Mouse (Mus musculus): Measurements from ENCODE around the gene Gm21987. TPM values are rescaled to one million over a fixed set of nuclear protein-coding genes. Genes with fewer than 3 reads are reported as not detected.

Gene Gm21987
- polyA plus RNA-seq, 1 experiment from 2014 or later = not detected

DNA sequence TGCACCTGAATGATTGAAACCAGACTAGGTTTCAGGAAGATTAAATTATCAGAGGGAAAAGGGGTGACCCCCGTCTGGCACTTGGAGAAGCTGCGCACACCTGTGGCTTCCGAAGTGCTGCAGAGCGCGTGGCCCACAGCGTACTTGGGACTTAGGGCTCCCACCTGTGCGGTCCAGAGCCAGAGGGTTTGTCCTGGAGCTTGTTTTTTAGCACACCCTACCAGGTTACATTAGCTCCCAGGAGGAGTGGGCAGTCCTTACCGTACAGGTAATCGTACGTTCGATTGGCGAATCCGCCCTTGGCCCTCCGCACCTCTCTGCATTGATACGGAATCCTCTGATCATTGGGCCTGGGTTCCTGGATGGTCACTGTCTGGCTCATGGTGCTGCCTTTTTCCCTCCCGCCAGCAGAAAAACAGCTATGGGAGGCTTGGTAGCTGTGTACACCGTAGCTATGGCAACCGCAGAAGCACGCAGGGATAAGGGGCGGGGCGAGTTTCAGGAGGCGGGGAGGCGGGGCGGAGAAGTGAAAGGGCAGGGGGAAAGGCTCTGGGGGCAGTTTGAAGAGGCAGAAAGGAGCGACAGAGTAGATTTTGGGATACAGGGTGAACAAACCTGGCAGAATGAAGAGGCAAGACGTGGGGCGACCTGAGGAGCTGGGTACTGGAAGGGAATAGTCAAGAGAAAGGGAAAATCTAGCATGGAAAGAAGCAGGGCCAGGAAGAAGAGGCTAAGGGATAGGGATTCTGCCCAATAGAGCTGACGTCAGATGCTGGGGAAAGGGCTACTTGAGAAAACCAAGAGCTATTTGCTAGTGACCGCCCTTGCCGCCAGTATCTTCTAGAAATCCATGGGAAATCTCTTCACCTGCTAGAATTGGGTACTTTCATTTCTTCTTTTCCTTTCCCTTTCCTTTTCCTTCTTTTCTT is 5.2 kb upstream of the Gm21987 start, which contains the start of gene Maats1:
TSS of gene Maats1 (minus strand) at position 748 of the 929 bp plus-strand sequence.
- Histone ChIP-seq H3K4me2 (ENCODE audit: low read depth) (peak within 1 kb of the TSS; percentile 62), H3K36me3 (ENCODE audit: control insufficient read depth, insufficient read depth, low read length) (no peaks in the 10 kb centered on the region), H3K4me1 (ENCODE audit: control insufficient read depth, insufficient read depth, low read length) (no peaks in the 10 kb centered on the region; the same call in 1 of the 2 replicates), H3K27ac (ENCODE audit: low read depth, low read length) (no peak within 1 kb of the TSS), H3K4me3 (ENCODE audit: low read depth, low read length) (peak within 1 kb of the TSS; percentile 29), H3K9ac (ENCODE audit: low read length) (peak within 1 kb of the TSS; percentile 39), H3K9me3 (ENCODE audit: control insufficient read depth, low read length) (no peaks in the 10 kb centered on the region), H3K27me3 (ENCODE audit: control insufficient read depth, insufficient read depth, low read length) (no peaks in the 10 kb centered on the region)
- ATAC-seq (ENCODE audit: insufficient read depth, low FRiP score, low TSS enrichment) (peak; percentile 82), DNase-seq (ENCODE audit: low spot score) (peak; percentile 88)
- WGBS = 11% methylated on average over 30 of the region's 30 CpGs

DNA sequence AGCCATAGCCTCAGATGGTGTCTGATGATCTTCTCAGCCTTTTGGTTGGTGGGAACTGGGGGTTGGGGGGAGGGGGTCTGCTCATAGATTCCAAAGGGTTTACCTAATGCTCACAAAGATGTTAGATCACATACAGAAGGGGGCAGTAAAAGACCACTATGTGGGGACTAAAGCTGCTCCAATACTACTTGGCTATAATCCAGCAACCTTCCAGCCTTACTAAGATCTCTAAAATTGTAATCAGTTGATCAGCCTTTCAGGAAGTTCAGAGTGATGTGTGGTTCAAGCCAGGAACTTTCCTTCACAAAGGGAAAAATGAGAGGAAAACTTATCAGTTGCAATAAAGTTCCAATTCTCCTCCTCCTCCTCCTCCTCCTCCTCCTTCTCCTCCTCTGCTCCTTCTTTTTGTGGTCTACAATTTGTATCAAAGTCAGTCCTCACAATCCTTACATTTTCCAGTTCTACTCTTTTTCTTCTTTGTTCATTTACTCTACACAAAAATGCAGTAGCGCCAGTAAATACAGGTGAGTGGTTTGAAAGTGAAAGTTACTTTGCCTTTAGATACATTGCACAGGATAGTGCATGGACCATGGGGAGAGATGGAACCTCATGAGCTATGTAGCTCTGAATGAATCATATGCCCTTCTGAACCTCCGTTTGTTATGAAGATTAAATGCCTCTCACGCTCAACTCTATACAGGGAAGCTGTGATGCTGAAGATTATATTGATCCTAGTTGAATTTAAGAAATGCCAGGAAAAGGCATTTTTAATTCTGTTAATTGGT is 1.7 kb upstream of the Gm21987 start:
- ATAC-seq (ENCODE audit: insufficient read depth, low FRiP score, low TSS enrichment) (no peak), DNase-seq (ENCODE audit: low spot score) (peak; percentile 45)
- Histone ChIP-seq H3K27ac (ENCODE audit: low read depth, low read length) (no peak overlapping the region), H3K4me1 (ENCODE audit: control insufficient read depth, insufficient read depth, low read length) (peaks cover 3% of the 10 kb centered on the region; the same call in 1 of the 2 replicates), H3K4me3 (ENCODE audit: low read depth, low read length) (no peak overlapping the region), H3K27me3 (ENCODE audit: control insufficient read depth, insufficient read depth, low read length) (no peaks in the 10 kb centered on the region), H3K9ac (ENCODE audit: low read length) (no peak overlapping the region), H3K4me2 (ENCODE audit: low read depth) (no peak overlapping the region), H3K9me3 (ENCODE audit: control insufficient read depth, low read length) (no peaks in the 10 kb centered on the region), H3K36me3 (ENCODE audit: control insufficient read depth, insufficient read depth, low read length) (no peaks in the 10 kb centered on the region)
- 87% methylated on average over 3 of the region's 3 CpGs for WGBS

DNA sequence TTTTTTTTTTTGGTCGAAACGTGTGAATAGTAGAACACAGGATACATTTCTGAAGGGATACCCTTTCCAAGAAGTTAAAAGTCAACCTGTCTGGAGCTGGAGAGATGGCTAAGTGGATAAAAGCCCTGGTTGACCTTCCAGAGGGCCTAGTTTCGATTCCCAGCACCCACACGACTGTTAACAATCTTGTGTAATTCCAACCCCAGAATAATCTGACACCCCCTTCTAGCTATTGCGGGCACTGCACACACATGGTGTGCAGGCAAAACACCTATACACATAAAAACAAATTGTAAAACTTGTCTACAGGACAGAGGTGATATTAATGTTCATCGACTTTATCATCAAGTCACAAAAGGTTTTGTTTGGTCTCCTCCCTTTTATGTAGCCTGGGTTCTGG is 748 bp downstream of the Gm21987 start:
- H3K4me1 ChIP-seq (ENCODE audit: control insufficient read depth, insufficient read depth, low read length) = peaks cover 3% of the 10 kb centered on the region; the same call in 1 of the 2 replicates
- peak overlapping the region; percentile 36 for H3K4me2 ChIP-seq (ENCODE audit: low read depth)
- DNase-seq (ENCODE audit: low spot score) (no peak), ATAC-seq (ENCODE audit: insufficient read depth, low FRiP score, low TSS enrichment) (no peak)
- 0 out of 2 replicates have a peak, but pooled peaks cover 2% of the 10 kb centered on the region for H3K36me3 ChIP-seq (ENCODE audit: control insufficient read depth, insufficient read depth, low read length)
- H3K9me3 ChIP-seq (ENCODE audit: control insufficient read depth, low read length) = no peaks in the 10 kb centered on the region
- H3K9ac ChIP-seq (ENCODE audit: low read length) = no peak overlapping the region; the same call in 1 of the 2 replicates
- H3K4me3 ChIP-seq (ENCODE audit: low read depth, low read length) = peak overlapping the region; percentile 70
- H3K27ac ChIP-seq (ENCODE audit: low read depth, low read length) = no peak overlapping the region
- no peaks in the 10 kb centered on the region for H3K27me3 ChIP-seq (ENCODE audit: control insufficient read depth, insufficient read depth, low read length)
- 64% methylated on average over 6 of the region's 6 CpGs for WGBS

DNA sequence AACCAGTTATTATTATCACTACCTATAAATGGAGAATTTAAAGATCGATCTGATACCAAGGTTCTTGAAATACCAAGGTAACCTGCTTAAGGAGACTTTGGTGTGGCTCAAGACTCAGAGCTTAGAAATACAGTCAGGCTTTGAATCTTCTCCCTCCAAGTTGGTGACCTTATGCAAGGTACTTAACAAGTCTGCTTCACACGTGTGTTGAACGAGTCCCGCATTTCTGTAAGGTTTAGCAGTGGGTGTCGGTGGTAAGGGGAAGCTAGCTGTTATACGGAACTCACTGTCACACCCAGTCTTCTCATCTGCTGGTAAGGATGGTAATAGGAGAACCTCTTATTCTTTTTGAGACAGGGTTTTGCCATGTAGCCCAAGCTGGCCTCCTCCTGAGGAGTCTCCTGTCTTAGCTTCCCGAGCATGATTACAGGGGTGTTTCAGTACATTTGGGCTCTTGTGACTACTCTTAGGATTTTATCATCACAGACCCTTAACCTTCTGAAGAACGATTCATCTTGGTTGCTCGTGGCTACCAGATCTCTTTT is 1.4 kb downstream of the Gm21987 start:
- 93% methylated on average over 9 of the region's 9 CpGs for WGBS

DNA sequence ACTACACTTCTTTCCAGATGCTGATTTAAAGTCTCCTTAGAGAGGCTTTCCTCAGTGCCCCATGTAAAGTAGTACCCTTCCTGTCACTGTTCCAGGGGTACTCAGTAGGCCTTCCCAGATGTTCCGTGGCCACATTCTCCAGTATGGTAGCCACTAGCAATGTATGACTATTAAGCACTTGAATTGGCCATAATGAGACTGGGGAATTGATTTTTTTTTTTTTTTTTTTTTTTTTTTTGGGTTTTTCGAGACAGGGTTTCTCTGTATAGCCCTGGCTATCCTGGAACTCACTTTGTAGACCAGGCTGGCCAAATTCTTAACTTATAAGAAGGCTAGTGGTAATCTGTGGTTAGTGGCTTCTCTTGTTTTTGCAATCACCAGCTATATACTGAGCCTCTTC is 3.0 kb downstream of the Gm21987 start:
- 0 out of 2 replicates have a peak, but pooled peaks cover 2% of the 10 kb centered on the region for H3K36me3 ChIP-seq (ENCODE audit: control insufficient read depth, insufficient read depth, low read length)
- DNase-seq (ENCODE audit: low spot score) (no peak), ATAC-seq (ENCODE audit: insufficient read depth, low FRiP score, low TSS enrichment) (no peak)
- H3K4me3 ChIP-seq (ENCODE audit: low read depth, low read length) = no peak overlapping the region
- H3K4me1 ChIP-seq (ENCODE audit: control insufficient read depth, insufficient read depth, low read length) = peaks cover 3% of the 10 kb centered on the region; the same call in 1 of the 2 replicates
- no peaks in the 10 kb centered on the region for H3K27me3 ChIP-seq (ENCODE audit: control insufficient read depth, insufficient read depth, low read length)
- no peak overlapping the region for H3K9ac ChIP-seq (ENCODE audit: low read length)
- H3K9me3 ChIP-seq (ENCODE audit: control insufficient read depth, low read length) = no peaks in the 10 kb centered on the region
- 100% methylated on average over 2 of the region's 2 CpGs for WGBS
- H3K27ac ChIP-seq (ENCODE audit: low read depth, low read length) = no peak overlapping the region
- H3K4me2 ChIP-seq (ENCODE audit: low read depth) = no peak overlapping the region

More for the DNA sequence above, 1.4 kb downstream of the Gm21987 start:
- H3K4me2 ChIP-seq (ENCODE audit: low read depth) = no peak overlapping the region
- H3K4me1 ChIP-seq (ENCODE audit: control insufficient read depth, insufficient read depth, low read length) = peaks cover 3% of the 10 kb centered on the region; the same call in 1 of the 2 replicates
- H3K27ac ChIP-seq (ENCODE audit: low read depth, low read length) = no peak overlapping the region
- no peaks in the 10 kb centered on the region for H3K9me3 ChIP-seq (ENCODE audit: control insufficient read depth, low read length)
- H3K4me3 ChIP-seq (ENCODE audit: low read depth, low read length) = no peak overlapping the region
- 0 out of 2 replicates have a peak, but pooled peaks cover 2% of the 10 kb centered on the region for H3K36me3 ChIP-seq (ENCODE audit: control insufficient read depth, insufficient read depth, low read length)
- no peak overlapping the region for H3K9ac ChIP-seq (ENCODE audit: low read length)
- DNase-seq (ENCODE audit: low spot score) = no peak
- no peaks in the 10 kb centered on the region for H3K27me3 ChIP-seq (ENCODE audit: control insufficient read depth, insufficient read depth, low read length)
- no peak for ATAC-seq (ENCODE audit: insufficient read depth, low FRiP score, low TSS enrichment)

DNA sequence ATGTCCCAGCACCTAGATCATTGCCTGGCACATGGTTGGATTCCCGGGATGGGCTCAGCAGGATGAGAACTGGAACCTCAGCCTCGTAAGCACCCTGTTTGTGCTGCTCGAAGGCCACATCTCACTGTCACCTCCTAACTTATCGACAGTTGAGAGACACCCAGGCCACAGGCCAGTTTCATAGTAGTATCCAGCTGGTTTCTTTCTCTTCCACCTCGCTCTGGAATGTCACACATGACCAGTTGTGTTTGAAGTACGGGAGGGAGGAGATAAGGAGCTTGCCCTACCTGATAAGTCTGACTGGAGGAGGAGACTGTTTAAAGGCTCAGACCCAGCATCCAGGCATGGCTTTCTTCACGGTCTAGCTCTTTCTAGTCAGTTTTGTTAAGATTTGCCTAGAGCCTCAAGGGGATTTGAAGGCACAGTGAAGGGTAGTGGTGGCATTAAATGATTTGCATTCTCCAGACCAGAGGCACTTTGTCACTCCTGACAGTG is 3.6 kb downstream of the Gm21987 start:
- no peak overlapping the region for H3K4me3 ChIP-seq (ENCODE audit: low read depth, low read length)
- DNase-seq (ENCODE audit: low spot score) = no peak
- H3K36me3 ChIP-seq (ENCODE audit: control insufficient read depth, insufficient read depth, low read length) = 0 out of 2 replicates have a peak, but pooled peaks cover 2% of the 10 kb centered on the region
- H3K4me1 ChIP-seq (ENCODE audit: control insufficient read depth, insufficient read depth, low read length) = peaks cover 3% of the 10 kb centered on the region; the same call in 1 of the 2 replicates
- no peaks in the 10 kb centered on the region for H3K27me3 ChIP-seq (ENCODE audit: control insufficient read depth, insufficient read depth, low read length)
- no peak overlapping the region for H3K4me2 ChIP-seq (ENCODE audit: low read depth)
- 88% methylated on average over 7 of the region's 7 CpGs for WGBS
- no peak for ATAC-seq (ENCODE audit: insufficient read depth, low FRiP score, low TSS enrichment)
- H3K9me3 ChIP-seq (ENCODE audit: control insufficient read depth, low read length) = no peaks in the 10 kb centered on the region
- H3K9ac ChIP-seq (ENCODE audit: low read length) = no peak overlapping the region
- H3K27ac ChIP-seq (ENCODE audit: low read depth, low read length) = no peak overlapping the region

DNA sequence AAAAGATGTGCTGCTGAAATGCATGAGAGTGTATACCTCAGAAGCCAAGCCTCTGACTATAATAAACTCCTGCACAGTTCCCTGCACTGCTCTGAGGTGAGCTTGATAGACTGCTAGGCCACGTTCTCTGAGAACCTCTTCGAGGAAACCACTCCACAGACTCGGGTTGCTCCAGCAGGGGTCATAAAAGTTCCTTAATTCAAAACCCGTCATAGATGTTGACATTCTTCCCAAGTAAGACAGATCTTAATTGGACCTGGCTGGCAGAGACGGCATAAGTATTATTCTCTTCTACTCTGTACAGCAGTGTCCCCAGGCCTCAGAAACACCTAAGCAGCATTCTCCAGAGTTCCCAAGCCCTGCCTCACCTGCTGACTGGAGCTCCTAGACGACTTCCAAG is 4.1 kb downstream of the Gm21987 start:
- H3K27ac ChIP-seq (ENCODE audit: low read depth, low read length) = no peak overlapping the region
- H3K9ac ChIP-seq (ENCODE audit: low read length) = no peak overlapping the region
- no peak overlapping the region for H3K4me2 ChIP-seq (ENCODE audit: low read depth)
- H3K36me3 ChIP-seq (ENCODE audit: control insufficient read depth, insufficient read depth, low read length) = 0 out of 2 replicates have a peak, but pooled peaks cover 2% of the 10 kb centered on the region
- peaks cover 3% of the 10 kb centered on the region; the same call in 1 of the 2 replicates for H3K4me1 ChIP-seq (ENCODE audit: control insufficient read depth, insufficient read depth, low read length)
- H3K4me3 ChIP-seq (ENCODE audit: low read depth, low read length) = no peak overlapping the region
- H3K27me3 ChIP-seq (ENCODE audit: control insufficient read depth, insufficient read depth, low read length) = no peaks in the 10 kb centered on the region
- H3K9me3 ChIP-seq (ENCODE audit: control insufficient read depth, low read length) = no peaks in the 10 kb centered on the region
- no peak for ATAC-seq (ENCODE audit: insufficient read depth, low FRiP score, low TSS enrichment)
- WGBS = 86% methylated on average over 6 of the region's 6 CpGs
- no peak for DNase-seq (ENCODE audit: low spot score)

DNA sequence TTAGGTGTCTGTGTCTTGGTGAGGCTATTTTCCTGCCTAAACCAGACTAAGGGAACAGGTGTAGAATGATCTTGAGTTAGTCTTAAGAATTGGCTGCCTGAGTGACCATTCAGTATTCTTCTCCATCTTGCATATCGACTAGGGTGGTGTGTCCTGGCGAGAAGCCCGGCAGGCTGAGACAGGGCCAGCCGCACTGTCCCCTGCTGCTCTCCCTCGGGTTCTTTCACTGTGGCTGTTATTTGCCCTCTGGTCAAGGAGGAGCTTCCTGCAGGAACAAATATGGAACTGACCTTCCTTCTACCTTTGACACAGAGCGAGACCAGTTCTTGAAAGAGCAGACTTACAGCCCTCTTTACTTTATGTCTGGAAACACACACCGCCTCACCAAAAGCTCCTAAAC is 5.2 kb downstream of the Gm21987 start:
- H3K4me1 ChIP-seq (ENCODE audit: control insufficient read depth, insufficient read depth, low read length) = peaks cover 3% of the 10 kb centered on the region; the same call in 1 of the 2 replicates
- H3K4me3 ChIP-seq (ENCODE audit: low read depth, low read length) = no peak overlapping the region
- no peak overlapping the region for H3K9ac ChIP-seq (ENCODE audit: low read length)
- 0 out of 2 replicates have a peak, but pooled peaks cover 2% of the 10 kb centered on the region for H3K36me3 ChIP-seq (ENCODE audit: control insufficient read depth, insufficient read depth, low read length)
- H3K9me3 ChIP-seq (ENCODE audit: control insufficient read depth, low read length) = no peaks in the 10 kb centered on the region
- no peak for DNase-seq (ENCODE audit: low spot score)
- no peak for ATAC-seq (ENCODE audit: insufficient read depth, low FRiP score, low TSS enrichment)
- no peak overlapping the region for H3K27ac ChIP-seq (ENCODE audit: low read depth, low read length)
- 87% methylated on average over 7 of the region's 7 CpGs for WGBS
- H3K4me2 ChIP-seq (ENCODE audit: low read depth) = no peak overlapping the region
- H3K27me3 ChIP-seq (ENCODE audit: control insufficient read depth, insufficient read depth, low read length) = no peaks in the 10 kb centered on the region

Data from neural tube, embryonic 11.5 days (tissue).